Mouse (Mus musculus) mesoderm, embryonic 11.5 days (tissue): ENCODE measurements around the gene Zfp821.

Experiments
- DNase-seq: peaks from one replicate; pipeline ENCODE4 v3.0.0-alpha.2; 2012; ENCODE audit warnings: low read depth, low spot score

Gene Zfp821

DNA sequence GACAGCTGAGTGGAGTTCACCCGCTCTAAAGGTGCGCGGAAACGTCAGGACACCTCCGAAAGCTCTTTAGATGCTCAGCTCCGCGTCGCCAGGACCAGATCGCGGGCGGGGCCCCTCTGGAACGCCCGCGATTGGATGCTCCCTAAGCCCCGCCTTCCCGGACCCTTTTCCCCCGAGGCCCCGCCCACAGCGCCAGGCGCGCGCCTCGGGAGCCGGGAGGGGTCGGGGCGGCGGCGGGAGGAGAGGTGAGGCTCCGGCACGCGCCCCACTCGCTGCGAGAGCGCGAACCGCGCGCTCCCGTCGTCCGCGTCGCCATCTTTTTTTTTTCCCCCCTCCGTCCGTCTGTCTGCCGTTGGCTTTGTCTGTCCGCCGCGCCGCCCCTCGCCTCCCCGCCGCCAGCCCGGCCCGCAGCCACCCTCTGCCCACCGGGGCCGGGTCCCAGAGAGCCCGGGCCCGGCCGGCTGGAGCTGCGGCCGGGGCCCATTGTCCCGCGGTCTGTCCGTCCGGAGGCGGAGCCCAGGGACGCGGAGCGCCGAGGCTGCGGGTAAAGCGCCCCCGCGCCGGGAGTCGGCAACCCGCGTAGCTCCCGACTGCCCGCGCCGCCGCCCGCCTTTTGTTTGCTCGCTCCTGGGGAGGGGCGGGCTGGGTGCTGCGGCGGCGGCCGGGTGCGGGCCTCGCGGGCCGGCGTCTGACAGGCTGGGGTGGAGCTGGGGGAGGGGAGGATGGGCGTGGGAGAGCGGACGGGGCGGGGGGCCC is at the start of gene Zfp821:
Gene Zfp821 (plus strand): TSS at position 227 of the 756 bp plus-strand sequence.
- peak; percentile 96 for DNase-seq

DNA sequence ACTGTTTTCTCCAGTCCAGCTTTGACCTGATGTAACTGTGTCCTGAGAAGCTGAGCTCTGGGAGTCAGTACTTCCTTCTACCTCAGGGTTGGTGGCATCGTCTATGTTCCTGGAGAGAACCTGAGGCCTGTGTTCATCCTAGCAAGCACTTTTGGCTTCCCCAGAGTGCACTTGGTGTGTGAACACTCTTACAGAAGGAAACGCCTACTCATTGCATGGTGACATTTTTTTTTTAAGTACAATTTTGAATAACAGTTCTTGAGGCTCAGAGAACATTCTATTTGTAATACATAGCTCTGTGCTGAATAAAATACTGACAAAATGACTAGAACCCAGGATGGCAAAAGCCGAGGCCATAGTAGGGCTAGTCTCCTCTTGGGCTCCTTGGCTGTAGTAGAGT is 48.5 kb upstream of the Zfp821 start:
- DNase-seq, result no peak

DNA sequence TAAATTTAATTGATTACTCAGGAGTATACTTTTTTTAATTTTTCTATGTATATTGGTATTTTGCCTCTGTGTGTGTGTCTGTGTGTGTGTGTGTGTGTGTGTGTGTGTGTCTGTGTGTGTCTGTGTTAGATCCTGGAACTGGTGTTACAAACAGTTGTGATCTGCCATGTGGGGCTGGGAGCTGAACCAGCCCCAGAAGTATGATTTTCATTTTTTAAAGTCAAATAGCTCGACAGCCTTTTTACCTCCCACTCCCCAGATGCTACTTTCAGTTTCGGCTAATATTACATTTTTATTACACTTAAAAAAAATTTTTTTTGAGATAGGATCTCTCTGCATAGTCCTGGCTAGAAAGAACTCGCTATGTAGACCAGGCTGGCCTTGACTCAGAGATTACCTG is 43.0 kb upstream of the Zfp821 start:
- DNase-seq, result no peak

GRCm38 (mm10) chr8:109666616-109667015 is 38.7 kb upstream of the Zfp821 start:
- no peak for DNase-seq

- no peak for DNase-seq
Observed at GRCm38 (mm10) chr8:109672656-109673055, 32.7 kb upstream of the Zfp821 start.

GRCm38 (mm10) chr8:109673596-109673995 is 31.8 kb upstream of the Zfp821 start:
- no peak for DNase-seq

DNA sequence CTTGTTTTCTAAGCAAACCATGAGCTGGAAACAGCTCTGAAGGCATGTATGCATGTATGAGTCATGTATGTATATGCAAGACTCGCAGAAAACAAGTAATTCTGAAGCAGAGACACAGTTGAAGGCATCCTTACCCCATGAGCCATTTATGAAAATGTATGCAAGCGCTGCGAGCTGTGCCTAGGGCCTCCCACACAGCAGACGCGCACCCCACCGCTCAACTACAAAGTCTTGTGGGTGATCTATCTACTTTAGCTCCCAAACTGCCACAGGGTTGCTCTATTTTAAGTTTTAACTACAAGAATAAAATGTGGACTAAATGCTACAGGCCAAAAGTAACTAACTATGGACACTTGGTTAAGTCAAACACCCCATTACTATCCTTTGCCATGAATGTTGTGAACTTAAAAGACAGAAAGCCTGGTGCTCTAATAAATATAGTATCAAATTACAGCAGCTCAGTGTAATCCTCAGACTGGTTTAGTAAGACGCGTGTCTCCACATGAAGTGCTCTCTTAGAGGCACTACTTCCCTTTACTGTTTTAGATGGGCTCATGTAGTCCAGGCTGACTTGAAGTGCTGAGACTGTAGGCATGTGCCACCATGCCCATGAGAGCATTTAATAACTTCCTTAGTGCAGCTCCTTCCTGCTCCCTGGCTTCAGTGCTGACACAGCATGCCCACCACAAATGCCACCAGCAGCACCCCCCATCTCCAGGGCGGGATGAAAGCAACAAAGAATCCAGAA is 29.3 kb upstream of the Zfp821 start:
- no peak for DNase-seq

- DNase-seq, result no peak
Observed at GRCm38 (mm10) chr8:109681535-109681934, 23.8 kb upstream of the Zfp821 start.

DNA sequence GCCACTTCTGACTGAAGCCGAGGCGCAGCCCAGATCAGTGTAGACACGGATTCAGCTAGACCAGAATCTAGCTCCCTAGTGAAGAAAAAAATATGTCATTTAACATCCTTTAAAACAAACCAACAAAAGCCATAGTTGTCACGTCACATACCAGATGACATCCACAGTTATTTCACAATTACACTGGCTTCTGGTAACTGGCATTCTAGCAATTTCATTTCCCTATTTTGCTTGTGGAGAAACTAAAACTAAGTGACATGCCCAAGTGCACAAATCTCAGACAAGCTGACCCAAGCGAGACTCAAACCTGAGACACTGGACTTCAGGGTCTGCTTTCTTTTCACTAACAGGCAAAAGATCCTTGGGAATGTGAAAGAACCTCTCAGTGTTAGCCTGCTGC is 23.2 kb upstream of the Zfp821 start:
- DNase-seq, result no peak

DNA sequence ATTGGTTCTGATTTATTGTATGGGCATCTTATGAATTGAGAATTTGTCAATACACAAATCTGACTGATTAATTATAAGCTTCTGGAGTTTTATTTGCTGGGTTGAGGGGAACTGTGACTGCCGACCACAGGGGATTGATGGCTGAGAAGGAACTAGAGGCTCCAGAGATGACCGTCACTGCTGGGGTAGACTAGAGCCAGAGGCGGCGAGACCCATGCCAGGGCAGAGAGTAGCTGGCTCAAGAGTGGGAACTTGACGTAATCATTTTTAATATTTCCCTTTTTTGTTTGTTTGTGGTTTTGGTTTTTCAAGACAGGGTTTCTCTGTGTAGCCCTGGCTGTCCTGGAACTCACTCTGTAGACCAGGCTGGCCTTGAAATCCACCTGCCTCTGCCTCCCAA is 18.1 kb upstream of the Zfp821 start:
- DNase-seq, result no peak

DNA sequence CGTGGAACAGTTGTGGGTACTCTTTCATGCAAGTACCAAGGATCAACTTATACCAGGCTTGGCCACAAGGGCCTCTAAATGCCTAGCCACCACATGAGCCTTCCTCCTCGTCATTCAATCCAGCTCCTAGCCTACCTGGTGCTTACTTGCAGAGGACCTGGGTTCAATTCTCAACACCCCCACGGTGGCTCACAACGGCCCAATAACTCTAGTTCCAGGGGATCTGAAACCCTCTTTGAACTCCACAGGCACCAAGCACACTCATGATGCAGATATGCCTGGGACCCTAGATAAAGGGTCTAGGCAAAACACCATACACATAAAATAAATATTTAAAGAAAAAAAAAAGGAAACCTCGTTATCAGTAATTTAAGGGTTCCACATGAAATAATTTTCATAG is 13.6 kb upstream of the Zfp821 start:
- DNase-seq, result peak; percentile 37

- DNase-seq, result peak; percentile 58
Observed at GRCm38 (mm10) chr8:109692443-109693145, 12.8 kb upstream of the Zfp821 start.

GRCm38 (mm10) chr8:109693146-109693900 is 12.0 kb upstream of the Zfp821 start, which contains the start of gene Ist1:
Ist1 (minus strand) TSS chr8:109693260.
- peak; percentile 100 for DNase-seq

DNA sequence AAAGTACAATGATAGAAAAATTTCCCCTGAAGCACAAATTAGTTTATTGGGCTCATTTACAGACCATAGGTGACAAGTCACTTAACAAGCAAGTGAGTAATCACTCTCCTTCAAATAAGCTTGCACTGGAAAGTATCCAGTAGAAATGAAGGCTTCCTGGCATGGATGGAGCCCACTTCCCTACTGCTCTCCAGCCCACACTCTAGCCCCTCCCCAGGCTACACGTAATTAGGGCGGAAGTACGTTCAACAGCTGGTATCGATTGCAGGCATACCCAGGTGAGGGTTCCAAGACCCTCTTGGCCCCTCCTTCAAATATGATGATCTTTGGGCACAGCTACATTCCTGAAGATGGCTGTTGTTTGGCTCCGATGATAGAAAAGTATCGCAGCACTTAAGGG is 11.2 kb upstream of the Zfp821 start:
- no peak for DNase-seq

GRCm38 (mm10) chr8:109697754-109698153 is 7.6 kb upstream of the Zfp821 start:
- DNase-seq, result no peak

DNA sequence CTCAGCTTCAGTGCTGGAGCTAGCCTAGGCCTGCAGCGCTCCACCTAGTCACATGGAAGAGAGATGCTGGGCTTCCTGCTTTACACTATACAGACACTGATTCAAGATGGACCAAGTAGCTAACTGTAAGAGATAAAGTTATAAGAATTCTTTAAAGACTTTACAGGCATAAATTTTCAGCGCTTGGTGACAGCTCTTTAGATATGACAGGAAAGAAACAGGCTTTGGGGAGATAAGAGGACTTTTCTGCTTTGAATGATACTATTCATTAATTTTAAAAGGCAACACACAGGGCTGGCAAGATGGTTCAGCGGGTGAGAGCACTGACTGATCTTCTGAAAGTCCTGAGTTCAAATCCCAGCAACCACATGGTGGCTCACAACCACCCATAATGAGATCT is 6.9 kb upstream of the Zfp821 start:
- DNase-seq, result no peak

- peak; percentile 10 for DNase-seq
Observed at GRCm38 (mm10) chr8:109704565-109705319, 604 bp upstream of the Zfp821 start.

DNA sequence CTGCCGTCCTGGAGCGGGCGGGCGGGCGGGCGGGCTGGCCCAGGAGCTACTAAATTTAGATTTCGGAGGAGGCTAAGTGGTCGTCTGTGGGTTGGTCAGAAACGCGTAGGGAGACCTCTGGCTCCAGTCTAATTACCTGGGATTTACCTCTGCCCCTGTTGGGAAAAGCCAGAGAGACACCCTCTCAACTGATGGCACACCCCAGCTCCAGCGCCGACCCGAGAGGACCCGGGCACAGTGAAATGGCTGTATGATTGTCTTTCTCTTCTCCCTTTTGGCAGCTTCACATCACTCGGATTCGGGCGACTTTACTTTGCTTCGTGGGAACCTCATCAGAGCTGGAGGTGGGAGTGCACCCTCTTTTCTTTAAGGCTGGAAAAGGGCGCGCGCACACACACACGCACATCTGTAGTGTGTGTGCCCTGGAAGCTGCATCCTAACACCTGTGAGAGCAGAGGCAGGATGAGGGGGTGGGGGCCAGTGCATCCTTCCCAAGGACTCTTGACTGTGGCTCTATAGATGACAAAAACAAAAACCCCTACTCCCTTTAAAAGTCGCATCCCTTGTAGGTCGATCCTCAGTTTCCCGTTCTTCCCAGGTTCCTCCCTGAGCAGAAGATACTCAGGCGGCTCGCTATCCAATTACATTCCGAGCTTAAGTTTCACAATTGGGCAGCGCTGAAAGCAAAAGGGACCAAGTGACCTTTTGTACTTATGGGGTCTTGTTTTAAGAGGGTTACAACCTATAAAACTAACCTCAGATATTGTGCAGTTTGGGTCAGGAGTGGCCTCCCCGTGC is 929 bp downstream of the Zfp821 start:
- peak; percentile 25 for DNase-seq

DNA sequence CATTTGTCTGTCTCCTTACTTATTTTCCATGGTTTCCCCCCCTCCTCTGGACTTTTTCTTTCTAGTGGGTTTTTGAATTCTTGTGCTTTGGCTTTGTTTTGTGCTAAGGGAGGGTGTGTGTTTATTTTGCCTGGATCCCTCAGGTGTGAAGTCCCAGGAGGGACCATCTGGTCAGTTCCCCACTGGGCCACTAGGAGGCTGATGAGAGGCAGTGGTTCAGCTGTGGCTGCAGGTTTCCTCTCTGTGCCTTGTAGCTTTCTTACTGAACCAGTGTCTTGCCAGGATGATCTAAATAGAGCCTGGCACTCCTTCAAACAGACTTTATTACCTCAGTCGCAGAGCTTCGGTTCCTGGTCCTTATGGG is 1.5 kb downstream of the Zfp821 start:
- DNase-seq, result peak; percentile 77

DNA sequence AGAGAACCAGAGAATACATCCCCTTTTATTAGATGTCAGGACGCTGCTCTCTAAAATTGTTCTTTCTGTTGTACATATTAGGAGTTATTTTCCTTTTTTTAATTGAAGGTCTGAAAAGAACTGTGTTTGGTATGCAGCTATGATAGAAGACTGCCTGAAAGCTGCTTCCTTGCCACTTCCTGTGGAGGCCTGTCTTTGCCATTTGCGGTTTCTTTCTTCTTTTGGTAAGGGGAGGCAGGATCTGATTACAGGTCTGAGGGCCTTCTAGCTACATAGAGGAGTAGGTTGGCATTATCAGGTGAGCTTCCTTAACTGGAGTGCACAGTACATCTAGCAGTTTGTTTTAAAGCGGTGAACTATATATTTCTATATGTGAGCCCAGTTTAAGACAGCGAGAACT is 2.6 kb downstream of the Zfp821 start:
- DNase-seq, result no peak
